Mouse (Mus musculus) stomach, postnatal 0 days (tissue): ENCODE data around the gene Gpc3.

Experiments used
- CTCF ChIP-seq: IDR thresholded peaks from 2 replicates; pipeline ENCODE4 v1.5.1; 2016; ENCODE audit warnings: antibody characterized with exemption, low read depth, mild to moderate bottlenecking, moderate library complexity
- EP300 ChIP-seq: optimal IDR thresholded peaks from 2 replicates; pipeline ENCODE3; 2016; ENCODE audit warnings: antibody characterized with exemption

- TF ChIP-seq CTCF (no peak), EP300 (no peak)
Measured at GRCm38 (mm10) chrX:52533766-52534165, 80.0 kb downstream of the Gpc3 start.
